ENCODE assay signal across 12 mouse cellular contexts in the genomic region with DNA sequence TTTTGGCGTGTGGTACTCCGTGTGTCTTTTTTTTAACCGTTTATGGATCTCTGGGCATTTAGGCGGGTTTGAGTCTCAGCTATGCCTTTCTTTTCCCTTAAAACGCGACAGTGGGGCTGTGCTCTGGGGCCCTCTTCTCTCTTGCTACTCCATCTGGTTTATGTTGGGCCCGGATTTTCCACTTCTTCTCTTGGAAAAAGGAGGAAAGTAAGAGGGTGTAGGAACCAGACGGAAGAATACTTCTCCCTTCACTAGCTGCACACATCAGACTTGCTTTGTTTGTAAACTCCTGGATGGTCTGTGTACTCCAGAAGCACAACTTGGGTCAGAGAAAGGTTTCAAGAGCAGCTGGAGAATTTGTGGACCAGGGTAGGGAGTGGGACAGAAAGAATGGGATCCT. TPM values are rescaled to one million over a fixed set of nuclear protein-coding genes. Genes with fewer than 3 reads are reported as not detected.
DNase-seq lines count a peak whose midpoint lies in the region; ATAC-seq and TF ChIP-seq lines count a peak whose summit lies in the region.
"Had no signal": no experiment of that assay in that cellular context is flagged by ENCODE, and none has a peak within 500 bp of the region (broad histone marks: within the 10 kb centered on the region; RNA-seq: fewer than 3 reads in every experiment).

No protein-coding gene starts in this region.

- peaks cover 33% of the 10 kb centered on the region for H3K4me1 ChIP-seq in heart, embryonic 12.5 days (replicated peaks)
- peaks cover 8% of the 10 kb centered on the region for H3K4me1 ChIP-seq in midbrain, embryonic 11.5 days (ENCODE audit: control insufficient read depth, insufficient read depth, low read length)
- no peaks in the 10 kb centered on the region for H3K4me1 ChIP-seq in midbrain, postnatal 0 days (ENCODE audit: insufficient read depth, low read length)
- peaks cover 13% of the 10 kb centered on the region for H3K4me1 ChIP-seq in limb, embryonic 11.5 days (ENCODE audit: control insufficient read depth, insufficient read depth, low read length)
- H3K4me1 ChIP-seq in stomach, embryonic 15.5 days = peaks cover 25% of the 10 kb centered on the region

- DNase-seq in heart, adult 11 months = no peak
- DNase-seq in midbrain, embryonic 11.5 days (ENCODE audit: low spot score, missing footprints) = peak; percentile 93
- no peak for DNase-seq in midbrain, postnatal 0 days (ENCODE audit: low spot score)
- no peak for DNase-seq in limb, embryonic 11.5 days (ENCODE audit: low spot score)
- DNase-seq in ovary, adult 18-20 months (ENCODE audit: low spot score) = no peak
- no peak for DNase-seq in adipocyte (ENCODE audit: low spot score)
- DNase-seq: cerebellum, postnatal 36 days had no signal

- H3K27ac ChIP-seq in heart, embryonic 12.5 days (ENCODE audit: poor library complexity, severe bottlenecking) = no peak overlapping the region
- no peak overlapping the region for H3K27ac ChIP-seq in midbrain, embryonic 11.5 days (ENCODE audit: low read depth, low read length)
- no peak overlapping the region for H3K27ac ChIP-seq in midbrain, postnatal 0 days (ENCODE audit: low read depth, low read length)
- no peak overlapping the region for H3K27ac ChIP-seq in limb, embryonic 11.5 days (replicated peaks; ENCODE audit: low read depth, low read length)
- H3K27ac ChIP-seq in stomach, embryonic 15.5 days = no peak overlapping the region

- H3K4me2 ChIP-seq in heart, embryonic 12.5 days = peak overlapping the region; percentile 72; the same call in 1 of the 2 replicates
- no peak overlapping the region for H3K4me2 ChIP-seq in midbrain, embryonic 11.5 days
- H3K4me2 ChIP-seq in midbrain, postnatal 0 days (ENCODE audit: low read depth, low read length, poor library complexity, severe bottlenecking) = no peak overlapping the region
- H3K4me2 ChIP-seq in limb, embryonic 11.5 days (ENCODE audit: low read depth, severe bottlenecking) = peak overlapping the region; percentile 14; the same call in 1 of the 2 replicates
- peak overlapping the region; percentile 69; the same call in 1 of the 2 replicates for H3K4me2 ChIP-seq in stomach, embryonic 15.5 days

- no peak overlapping the region for H3K4me3 ChIP-seq in heart, embryonic 12.5 days
- no peak overlapping the region for H3K4me3 ChIP-seq in midbrain, embryonic 11.5 days (ENCODE audit: low read depth, low read length)
- no peak overlapping the region for H3K4me3 ChIP-seq in midbrain, postnatal 0 days (ENCODE audit: low read depth, low read length)
- H3K4me3 ChIP-seq in limb, embryonic 11.5 days (ENCODE audit: low read depth, low read length) = no peak overlapping the region
- H3K4me3 ChIP-seq in stomach, embryonic 15.5 days (replicated peaks) = no peak overlapping the region

- H3K27me3 ChIP-seq in heart, embryonic 12.5 days (replicated peaks) = peaks cover 92% of the 10 kb centered on the region
- peaks cover 98% of the 10 kb centered on the region for H3K27me3 ChIP-seq in midbrain, embryonic 11.5 days (ENCODE audit: control insufficient read depth, insufficient read depth, low read length)
- peaks cover 70% of the 10 kb centered on the region for H3K27me3 ChIP-seq in midbrain, postnatal 0 days (ENCODE audit: insufficient read depth, low read length)
- H3K27me3 ChIP-seq in limb, embryonic 11.5 days (ENCODE audit: control insufficient read depth, insufficient read depth, low read length) = peaks cover 94% of the 10 kb centered on the region
- H3K27me3 ChIP-seq in stomach, embryonic 15.5 days (replicated peaks) = peaks cover 91% of the 10 kb centered on the region

- no peaks in the 10 kb centered on the region for H3K36me3 ChIP-seq in heart, embryonic 12.5 days
- no peaks in the 10 kb centered on the region for H3K36me3 ChIP-seq in midbrain, embryonic 11.5 days (ENCODE audit: control insufficient read depth, insufficient read depth, low read length)
- no peaks in the 10 kb centered on the region for H3K36me3 ChIP-seq in midbrain, postnatal 0 days (ENCODE audit: insufficient read depth, low read length)
- H3K36me3 ChIP-seq in limb, embryonic 11.5 days (ENCODE audit: control insufficient read depth, insufficient read depth, low read length) = no peaks in the 10 kb centered on the region
- H3K36me3 ChIP-seq in stomach, embryonic 15.5 days = no peaks in the 10 kb centered on the region

- no peak overlapping the region for H3K9ac ChIP-seq in heart, embryonic 12.5 days
- H3K9ac ChIP-seq in midbrain, embryonic 11.5 days (ENCODE audit: low read length) = no peak overlapping the region
- no peak overlapping the region for H3K9ac ChIP-seq in midbrain, postnatal 0 days (replicated peaks; ENCODE audit: low read length, poor library complexity, severe bottlenecking)
- no peak overlapping the region for H3K9ac ChIP-seq in limb, embryonic 11.5 days (ENCODE audit: low read length)
- no peak overlapping the region for H3K9ac ChIP-seq in stomach, embryonic 15.5 days

- H3K9me3 ChIP-seq in heart, embryonic 12.5 days (replicated peaks) = no peaks in the 10 kb centered on the region
- no peaks in the 10 kb centered on the region for H3K9me3 ChIP-seq in midbrain, embryonic 11.5 days (ENCODE audit: control insufficient read depth, low read length)
- H3K9me3 ChIP-seq in midbrain, postnatal 0 days (ENCODE audit: low read length) = no peaks in the 10 kb centered on the region
- H3K9me3 ChIP-seq in limb, embryonic 11.5 days (ENCODE audit: control insufficient read depth, low read length) = no peaks in the 10 kb centered on the region
- H3K9me3 ChIP-seq in stomach, embryonic 15.5 days = no peaks in the 10 kb centered on the region

- ATAC-seq in heart, embryonic 12.5 days (ENCODE audit: insufficient number of reproducible peaks, low FRiP score) = no peak
- ATAC-seq in midbrain, embryonic 11.5 days (ENCODE audit: low FRiP score) = no peak
- ATAC-seq in midbrain, postnatal 0 days (ENCODE audit: low FRiP score) = no peak
- no peak for ATAC-seq in limb, embryonic 11.5 days (ENCODE audit: insufficient number of reproducible peaks, low FRiP score, low TSS enrichment, low read depth)
- ATAC-seq in stomach, embryonic 15.5 days (ENCODE audit: insufficient read depth, low FRiP score, low read depth) = no peak

- WGBS in heart, embryonic 12.5 days = 4% methylated on average over 8 of the region's 8 CpGs
- under 1% methylated on average over 8 of the region's 8 CpGs for WGBS in midbrain, embryonic 11.5 days
- under 1% methylated on average over 8 of the region's 8 CpGs for WGBS in midbrain, postnatal 0 days
- WGBS in limb, embryonic 11.5 days = 4% methylated on average over 8 of the region's 8 CpGs
- 5% methylated on average over 8 of the region's 8 CpGs for WGBS in stomach, embryonic 15.5 days

- no peak for TF ChIP-seq CTCF in midbrain, postnatal 0 days (IDR thresholded peaks at IDR 0.05)

RNA-seq across cellular contexts. Expression of a gene that starts 1.5 kb away (rescaled TPM):
- polyA plus RNA-seq in heart, embryonic 12.5 days (2016; fragmentation: Nextera tagmentation; extraction: Ambion mirVana) = not detected in 2 replicates
- not detected in 2 replicates for polyA plus RNA-seq in midbrain, embryonic 11.5 days (2014; fragmentation: Nextera tagmentation; extraction: Ambion mirVana)
- total RNA-seq in midbrain, postnatal 0 days (2014; rRNA removed) = 1.3 and 2.1 TPM in 2 replicates
- 0.10 TPM in 1 of 2 replicates, not detected in the other for polyA plus RNA-seq in midbrain, postnatal 0 days (2015; fragmentation: Nextera tagmentation; extraction: Ambion mirVana)
- polyA plus RNA-seq in limb, embryonic 11.5 days (2014; fragmentation: Nextera tagmentation; extraction: Ambion mirVana) = 5.0 and 5.1 TPM in 2 replicates
- 0.05 TPM in 1 of 2 replicates, not detected in the other for polyA plus RNA-seq in stomach, embryonic 15.5 days (2015; fragmentation: Nextera tagmentation; extraction: Ambion mirVana)
- total RNA-seq: hematopoietic stem cell, adult 5-6 weeks had no signal
- polyA plus RNA-seq: lung, embryonic 16.5 days; testis, adult 2 months had no signal

Comparison
In these comparisons a context has a peak if more than half of its experiments do, and no peak if none do; other contexts are left out.
1. H3K4me2 ChIP-seq: peak in heart, embryonic 12.5 days (single experiment), limb, embryonic 11.5 days (single experiment) and stomach, embryonic 15.5 days (single experiment); none in midbrain, embryonic 11.5 days (single experiment) and midbrain, postnatal 0 days (single experiment).